Mouse (Mus musculus): ENCODE data around the gene Ptprk. TPM values are rescaled to one million over a fixed set of nuclear protein-coding genes. Genes with fewer than 3 reads are reported as not detected.

The Ptprk gene
- total RNA-seq, 2 experiments from 2014 or later, result 46.8 to 50.1 TPM

DNA sequence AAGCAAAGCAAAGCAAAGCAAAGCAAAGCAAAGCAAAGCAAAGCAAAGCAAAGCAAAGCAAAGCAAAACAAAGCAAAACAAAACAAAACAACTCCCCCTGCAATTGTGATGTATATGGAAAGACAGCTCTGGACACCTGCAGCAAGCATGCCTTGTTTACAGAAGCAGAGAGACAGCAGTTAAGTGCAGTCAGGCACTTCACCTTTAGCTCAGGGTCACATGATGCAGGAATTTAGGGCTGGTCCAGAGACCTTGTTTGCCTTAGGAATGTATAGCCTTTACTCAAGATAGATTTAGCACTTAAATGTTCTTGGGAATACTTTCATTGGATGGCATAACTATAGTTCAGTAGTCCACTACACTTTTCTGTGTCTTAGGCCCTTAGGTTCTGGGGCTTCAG, 561.5 kb downstream of the Ptprk start:
- DNase-seq (ENCODE audit: low spot score in 2 of 2), result no peak

DNA sequence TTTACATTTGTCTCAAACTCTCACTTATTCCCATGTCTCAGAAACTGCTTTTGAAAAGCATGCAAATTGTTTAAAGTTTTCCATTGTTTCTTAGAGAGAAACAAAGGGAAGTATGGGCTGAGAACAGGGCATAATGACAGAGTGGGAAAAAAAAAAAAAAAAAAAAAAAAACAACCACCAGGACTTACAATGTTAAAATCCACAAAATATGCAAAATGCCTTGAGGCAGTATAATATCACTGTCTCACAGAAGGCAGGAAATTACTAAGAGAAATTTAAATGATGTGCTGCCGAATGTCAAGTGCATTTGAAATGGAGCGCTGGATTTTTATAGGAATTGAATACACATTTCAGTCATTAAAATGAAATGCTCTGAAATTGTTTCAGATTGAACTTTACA, 567.3 kb downstream of the Ptprk start:
- DNase-seq (ENCODE audit: low spot score in 2 of 2), result no peak

Small RNA genes within 50 kb of the gene (microRNA-seq; reads per million reads assigned to microRNA genes)
- gene Gm22370, result 0 reads per million in 2 experiments

All from layer of hippocampus, adult 18-20 months (tissue).